Comparison of ENCODE assay signal across 8 mouse cellular contexts in genomic region chr14:31472451-31473061, GRCm38 (mm10). TPM values are rescaled to one million over a fixed set of nuclear protein-coding genes. Genes with fewer than 3 reads are reported as not detected.
DNase-seq lines count a peak whose midpoint lies in the region; ATAC-seq lines count a peak whose summit lies in the region.

No protein-coding gene starts in this region.

- H3K9ac ChIP-seq in liver, embryonic 12.5 days = no peak overlapping the region

- no peak overlapping the region for H3K27ac ChIP-seq in liver, embryonic 12.5 days

- 0 out of 2 replicates have a peak, but pooled peaks cover 4% of the 10 kb centered on the region for H3K36me3 ChIP-seq in liver, embryonic 12.5 days

- WGBS in liver, embryonic 12.5 days (ENCODE audit: insufficient replicate concordance) = 6% methylated on average over 5 of the region's 5 CpGs

- H3K4me3 ChIP-seq in liver, embryonic 12.5 days = no peak overlapping the region

- intact Hi-C loops in left cerebral cortex, postnatal 4 days (cut with DNase I) = loop anchor here (5.0 kb wide), 2 partner anchors 90 to 200 kb away; no protein-coding TSS in a partner anchor

- peak; percentile 67 for DNase-seq in liver
- peak; percentile 84 for DNase-seq in NIH3T3 (ENCODE audit: low read depth)
- DNase-seq in cerebellum, postnatal 10 days = peak; percentile 82 to 88
- peak; percentile 79 for DNase-seq in heart, postnatal 4 days
- peak; percentile 62 for DNase-seq in left cerebral cortex, postnatal 4 days
- peak; percentile 51 for DNase-seq in retina, postnatal 7 days (ENCODE audit: low read depth, low spot score)

- no peak overlapping the region for H3K4me2 ChIP-seq in liver, embryonic 12.5 days

- no peaks in the 10 kb centered on the region for H3K4me1 ChIP-seq in liver, embryonic 12.5 days

- H3K27me3 ChIP-seq in liver, embryonic 12.5 days (replicated peaks) = no peaks in the 10 kb centered on the region

- H3K9me3 ChIP-seq in liver, embryonic 12.5 days (replicated peaks) = no peaks in the 10 kb centered on the region

- no peak for ATAC-seq in liver, embryonic 12.5 days
- ATAC-seq in inflammation-experienced regulatory T-cells, adult 6 months = no peak

RNA-seq across cellular contexts. Expression of gene Eaf1, which starts 21.6 kb away (rescaled TPM):
- polyA plus RNA-seq in liver, embryonic 12.5 days (2016; fragmentation: Nextera tagmentation; extraction: Ambion mirVana) = 41.4 and 44.2 TPM in 2 replicates
- total RNA-seq in heart, postnatal 4 days (2021) = 10 to 100 TPM; 16.3 to 17.6 TPM
- total RNA-seq in left cerebral cortex, postnatal 4 days (2021) = 10 to 100 TPM; 14.5 to 15.5 TPM
- polyA plus RNA-seq in inflammation-experienced regulatory T-cells, adult 6 months (2017; shearing (Covaris generic)) = 10 to 100 TPM; 10.5 to 12.2 (median 10.7) TPM

RNA-seq across cellular contexts. Expression of gene Mettl6, which starts 22.3 kb away (rescaled TPM):
- polyA plus RNA-seq in liver, embryonic 12.5 days (2016; fragmentation: Nextera tagmentation; extraction: Ambion mirVana) = 43.7 and 46.9 TPM in 2 replicates
- 10 to 100 TPM; 16.5 to 16.9 TPM for total RNA-seq in heart, postnatal 4 days (2021)
- total RNA-seq in left cerebral cortex, postnatal 4 days (2021) = 10 to 100 TPM; 31.8 to 33.9 TPM
- 10 to 100 TPM; 64.3 to 67.8 (median 65.6) TPM for polyA plus RNA-seq in inflammation-experienced regulatory T-cells, adult 6 months (2017; shearing (Covaris generic))

RNA-seq across cellular contexts. Expression of gene Sh3bp5, which starts 36.7 kb away (rescaled TPM):
- 13.8 and 15.1 TPM in 2 replicates for polyA plus RNA-seq in liver, embryonic 12.5 days (2016; fragmentation: Nextera tagmentation; extraction: Ambion mirVana)
- total RNA-seq in heart, postnatal 4 days (2021) = 10 to 100 TPM; 78.7 to 80.1 TPM
- total RNA-seq in left cerebral cortex, postnatal 4 days (2021) = 100 to 1,000 TPM; 140 to 147 TPM
- 10 to 100 TPM in 1 of 3 experiments, 1 to 10 TPM in 2; 5.4 to 11.5 (median 7.1) TPM for polyA plus RNA-seq in inflammation-experienced regulatory T-cells, adult 6 months (2017; shearing (Covaris generic))
